Mouse (Mus musculus) liver, embryonic 11.5 days (tissue): ENCODE measurements around the gene Ap3m1. TPM values are rescaled to one million over a fixed set of nuclear protein-coding genes. Genes with fewer than 3 reads are reported as not detected.
A peak's percentile ranks its signal among the peaks of the same experiment; 100 is the strongest.

Source experiments
- ATAC-seq: fragments of 200-750 bp; cut with Nextera tagmentation; replicated peaks from 2 replicates; pipeline ENCODE4 v1.8.0; 2017; ENCODE audit warnings: moderate number of reproducible peaks, mild to moderate bottlenecking, moderate TSS enrichment, moderate library complexity; ENCODE audit not compliant: low FRiP score
- DNase-seq: peaks from one replicate; pipeline ENCODE4 v3.0.0-alpha.2; 2017; ENCODE audit warnings: low spot score
- H3K27ac ChIP-seq: fragments of 300-500 bp; sonication (generic); 2 replicates; pipeline ENCODE4 v1.5.1; 2014; ENCODE audit warnings: mild to moderate bottlenecking, low read depth, low read length, control low read depth
- H3K27me3 ChIP-seq: fragments of 300-500 bp; sonication (generic); replicated peaks from 2 replicates; pipeline ENCODE4 v1.6.1; 2014; ENCODE audit warnings: low read length, mixed read lengths; ENCODE audit not compliant: control insufficient read depth, insufficient read depth
- H3K36me3 ChIP-seq: fragments of 300-500 bp; sonication (generic); 2 replicates; pipeline ENCODE4 v1.6.1; 2014; ENCODE audit warnings: mild to moderate bottlenecking, low read length, moderate library complexity, mixed read lengths; ENCODE audit not compliant: control insufficient read depth, insufficient read depth
- H3K4me1 ChIP-seq: fragments of 300-500 bp; sonication (generic); replicated peaks from 2 replicates; pipeline ENCODE4 v1.6.1; 2014; ENCODE audit warnings: low read length, mixed read lengths; ENCODE audit not compliant: control insufficient read depth, insufficient read depth
- H3K4me2 ChIP-seq: fragments of 300-500 bp; sonication (generic); 2 replicates; pipeline ENCODE4 v1.6.1; 2014; ENCODE audit warnings: mild to moderate bottlenecking, control low read depth, moderate library complexity
- H3K4me3 ChIP-seq: fragments of 300-500 bp; sonication (generic); 2 replicates; pipeline ENCODE4 v1.5.1; 2014; ENCODE audit warnings: low read depth, low read length, control low read depth
- H3K9ac ChIP-seq: fragments of 300-500 bp; sonication (generic); 2 replicates; pipeline ENCODE4 v1.6.1; 2014; ENCODE audit warnings: low read depth, low read length, control low read depth
- H3K9me3 ChIP-seq: fragments of 300-500 bp; sonication (generic); 2 replicates; pipeline ENCODE4 v1.6.1; 2016; ENCODE audit warnings: low read length, inconsistent platforms, mixed read lengths; ENCODE audit not compliant: control insufficient read depth
- WGBS: fragments of 180-500 bp; shearing (Covaris S2); extraction: QIAGEN DNeasy Blood & Tissue Kit; methylation state at CpG from one replicate; pipeline ENCODE4 v1.1.7; 2014; 5-methylcytosine and 5-hydroxymethylcytosine counted together
- polyA plus RNA-seq: library from polyadenylated mRNA; unstranded; fragments of >200 nt; fragmentation: Nextera tagmentation; extraction: Ambion mirVana; gene quantifications from 2 replicates; pipeline ENCODE4 v1.2.1, GENCODE M21; 2014

Gene Ap3m1
- polyA plus RNA-seq, 1 experiment from 2014 or later: 55.7 TPM

- H3K36me3 ChIP-seq: no peaks in the 10 kb centered on the region
- no peak overlapping the region for H3K9ac ChIP-seq
- H3K27ac ChIP-seq: peak overlapping the region; percentile 13; the same call in 1 of the 2 replicates
- 47% methylated on average over 5 of the region's 5 CpGs for WGBS
- no peaks in the 10 kb centered on the region for H3K9me3 ChIP-seq
- peaks cover 19% of the 10 kb centered on the region for H3K4me1 ChIP-seq
- H3K4me3 ChIP-seq: no peak overlapping the region
- H3K27me3 ChIP-seq: no peaks in the 10 kb centered on the region
- ATAC-seq: peak; percentile 68
- no peak for DNase-seq
- no peak overlapping the region for H3K4me2 ChIP-seq
These were observed 10.6 kb upstream of the Ap3m1 start for GRCm38 (mm10) chr14:21062766-21063513.

GRCm38 (mm10) chr14:21058972-21059371 lies 6.7 kb upstream of the Ap3m1 start:
- Histone ChIP-seq H3K27ac (no peak overlapping the region), H3K4me3 (no peak overlapping the region), H3K9ac (no peak overlapping the region), H3K36me3 (peaks cover 5% of the 10 kb centered on the region; the same call in 1 of the 2 replicates), H3K27me3 (no peaks in the 10 kb centered on the region), H3K9me3 (no peaks in the 10 kb centered on the region), H3K4me1 (peaks cover 6% of the 10 kb centered on the region), H3K4me2 (no peak overlapping the region)
- DNase-seq (no peak), ATAC-seq (no peak)
- WGBS: 80% methylated on average over 2 of the region's 2 CpGs

- H3K27me3 ChIP-seq: no peaks in the 10 kb centered on the region
- H3K4me2 ChIP-seq: peak overlapping the region; percentile 95
- no peaks in the 10 kb centered on the region for H3K9me3 ChIP-seq
- peak overlapping the region; percentile 74 for H3K4me3 ChIP-seq
- ATAC-seq (no peak), DNase-seq (no peak)
- peaks cover 3% of the 10 kb centered on the region; the same call in 1 of the 2 replicates for H3K4me1 ChIP-seq
- no peak overlapping the region for H3K27ac ChIP-seq
- 50% methylated on average over 7 of the region's 7 CpGs for WGBS
- H3K36me3 ChIP-seq: peaks cover 5% of the 10 kb centered on the region; the same call in 1 of the 2 replicates
- H3K9ac ChIP-seq: no peak overlapping the region
These were observed 1.3 kb upstream of the Ap3m1 start for GRCm38 (mm10) chr14:21053586-21053985.

- H3K9me3 ChIP-seq: no peaks in the 10 kb centered on the region
- 9% methylated on average over 8 of the region's 8 CpGs for WGBS
- H3K27ac ChIP-seq: peak overlapping the region; percentile 94; the same call in 1 of the 2 replicates
- H3K4me3 ChIP-seq: peak overlapping the region; percentile 74
- H3K27me3 ChIP-seq: no peaks in the 10 kb centered on the region
- no peak for ATAC-seq
- no peak for DNase-seq
- H3K4me2 ChIP-seq: peak overlapping the region; percentile 95
- H3K9ac ChIP-seq: peak overlapping the region; percentile 87
- peaks cover 3% of the 10 kb centered on the region; the same call in 1 of the 2 replicates for H3K4me1 ChIP-seq
- H3K36me3 ChIP-seq: peaks cover 5% of the 10 kb centered on the region; the same call in 1 of the 2 replicates
These were observed 843 bp upstream of the Ap3m1 start for GRCm38 (mm10) chr14:21053151-21053550.

- H3K4me1 ChIP-seq: peaks cover 3% of the 10 kb centered on the region; the same call in 1 of the 2 replicates
- peak overlapping the region; percentile 95 for H3K4me2 ChIP-seq
- DNase-seq (no peak), ATAC-seq (peak; percentile 76)
- H3K9me3 ChIP-seq: no peaks in the 10 kb centered on the region
- peak overlapping the region; percentile 74 for H3K4me3 ChIP-seq
- no peaks in the 10 kb centered on the region for H3K27me3 ChIP-seq
- peaks cover 5% of the 10 kb centered on the region; the same call in 1 of the 2 replicates for H3K36me3 ChIP-seq
- peak overlapping the region; percentile 87 for H3K9ac ChIP-seq
- under 1% methylated on average over 25 of the region's 25 CpGs for WGBS
- H3K27ac ChIP-seq: peak overlapping the region; percentile 94
These were observed 448 bp upstream of the Ap3m1 start for GRCm38 (mm10) chr14:21052781-21053130.

- Histone ChIP-seq H3K36me3 (peaks cover 5% of the 10 kb centered on the region; the same call in 1 of the 2 replicates), H3K4me2 (peak overlapping the region; percentile 95), H3K9ac (peak overlapping the region; percentile 69), H3K4me3 (peak overlapping the region; percentile 74), H3K9me3 (no peaks in the 10 kb centered on the region), H3K4me1 (peaks cover 3% of the 10 kb centered on the region; the same call in 1 of the 2 replicates), H3K27ac (peak overlapping the region; percentile 94), H3K27me3 (no peaks in the 10 kb centered on the region)
- no peak for DNase-seq
- peak; percentile 10; the same call in 1 of the 2 replicates for ATAC-seq
- WGBS: 9% methylated on average over 28 of the region's 28 CpGs
These were observed 762 bp downstream of the Ap3m1 start for GRCm38 (mm10) chr14:21051380-21052111.

GRCm38 (mm10) chr14:21050734-21051133 lies 1.6 kb downstream of the Ap3m1 start:
- H3K4me2 ChIP-seq: no peak overlapping the region; the same call in 1 of the 2 replicates
- no peak overlapping the region for H3K9ac ChIP-seq
- H3K27ac ChIP-seq: no peak overlapping the region
- WGBS: 71% methylated on average over 3 of the region's 3 CpGs
- peaks cover 5% of the 10 kb centered on the region; the same call in 1 of the 2 replicates for H3K36me3 ChIP-seq
- no peaks in the 10 kb centered on the region for H3K27me3 ChIP-seq
- H3K9me3 ChIP-seq: no peaks in the 10 kb centered on the region
- DNase-seq (no peak), ATAC-seq (no peak)
- peak overlapping the region; percentile 74; the same call in 1 of the 2 replicates for H3K4me3 ChIP-seq
- peaks cover 3% of the 10 kb centered on the region; the same call in 1 of the 2 replicates for H3K4me1 ChIP-seq

GRCm38 (mm10) chr14:21048879-21049278 lies 3.4 kb downstream of the Ap3m1 start:
- H3K27ac ChIP-seq: no peak overlapping the region
- no peak overlapping the region for H3K9ac ChIP-seq
- peaks cover 2% of the 10 kb centered on the region; the same call in 1 of the 2 replicates for H3K36me3 ChIP-seq
- H3K4me1 ChIP-seq: 0 out of 2 replicates have a peak, but pooled peaks cover 3% of the 10 kb centered on the region
- no peak overlapping the region for H3K4me2 ChIP-seq
- DNase-seq (no peak), ATAC-seq (no peak)
- H3K27me3 ChIP-seq: no peaks in the 10 kb centered on the region
- H3K4me3 ChIP-seq: no peak overlapping the region
- no peaks in the 10 kb centered on the region for H3K9me3 ChIP-seq
